Mouse (Mus musculus) c-Kit-positive CD71-positive TER-119-positive erythroid progenitor cells, embryonic 14.5 days (primary cell): ENCODE results near the gene Tubgcp6.

Source experiments
- DNase-seq: peaks from one replicate; pipeline ENCODE4 v3.0.0-alpha.2; 2013; ENCODE audit warnings: low spot score

Gene Tubgcp6

GRCm38 (mm10) chr15:89141443-89141842 is 18.5 kb upstream of the Tubgcp6 start:
- DNase-seq = no peak

GRCm38 (mm10) chr15:89140659-89141252 is 17.8 kb upstream of the Tubgcp6 start, which contains the start of gene Mapk12:
Mapk12 (minus strand) TSS chr15:89140703.
- DNase-seq = no peak

- no peak for DNase-seq
Measured at GRCm38 (mm10) chr15:89140048-89140658, 17.2 kb upstream of the Tubgcp6 start.

GRCm38 (mm10) chr15:89138531-89138930 is 15.6 kb upstream of the Tubgcp6 start:
- no peak for DNase-seq

- no peak for DNase-seq
Measured at GRCm38 (mm10) chr15:89138046-89138405, 15.1 kb upstream of the Tubgcp6 start.

GRCm38 (mm10) chr15:89137378-89138045 is 14.6 kb upstream of the Tubgcp6 start:
- no peak for DNase-seq

- DNase-seq = no peak
Measured at GRCm38 (mm10) chr15:89136461-89137155, 13.7 kb upstream of the Tubgcp6 start.

- no peak for DNase-seq
Measured at GRCm38 (mm10) chr15:89131316-89131715, 8.4 kb upstream of the Tubgcp6 start.

- DNase-seq = no peak
Measured at GRCm38 (mm10) chr15:89130245-89130644, 7.3 kb upstream of the Tubgcp6 start.

GRCm38 (mm10) chr15:89128382-89129350 is 5.8 kb upstream of the Tubgcp6 start, which contains the start of gene Hdac10:
Hdac10 (minus strand) TSS chr15:89128700.
- DNase-seq = peak; percentile 81

- DNase-seq = no peak
Measured at GRCm38 (mm10) chr15:89127364-89127940, 4.5 kb upstream of the Tubgcp6 start.

GRCm38 (mm10) chr15:89126622-89127021 is 3.7 kb upstream of the Tubgcp6 start:
- DNase-seq = no peak

GRCm38 (mm10) chr15:89125351-89125750 is 2.4 kb upstream of the Tubgcp6 start:
- no peak for DNase-seq

- no peak for DNase-seq
Measured at GRCm38 (mm10) chr15:89124312-89124711, 1.4 kb upstream of the Tubgcp6 start.

GRCm38 (mm10) chr15:89123595-89123994 is 683 bp upstream of the Tubgcp6 start:
- no peak for DNase-seq

GRCm38 (mm10) chr15:89118007-89118406 is 4.9 kb downstream of the Tubgcp6 start:
- no peak for DNase-seq

- no peak for DNase-seq
Measured at GRCm38 (mm10) chr15:89110147-89110546, 12.8 kb downstream of the Tubgcp6 start.

GRCm38 (mm10) chr15:89106976-89107375 is 15.9 kb downstream of the Tubgcp6 start:
- DNase-seq = no peak

GRCm38 (mm10) chr15:89106073-89106472 is 16.8 kb downstream of the Tubgcp6 start:
- no peak for DNase-seq

GRCm38 (mm10) chr15:89104425-89104824 is 18.5 kb downstream of the Tubgcp6 start:
- DNase-seq = no peak

GRCm38 (mm10) chr15:89103921-89104320 is 19.0 kb downstream of the Tubgcp6 start:
- DNase-seq = no peak
